Mouse (Mus musculus): ENCODE data around the gene Wnk1. TPM values are rescaled to one million over a fixed set of nuclear protein-coding genes. Genes with fewer than 3 reads are reported as not detected.

Gene Wnk1
- total RNA-seq, 4 experiments from 2014 or later: 283 to 518 (median 382) TPM

GRCm38 (mm10) chr6:120042632-120043220 is 4.3 kb upstream of the Wnk1 start:
- DNase-seq (ENCODE audit: low spot score in 2 of 2): no peak

- no peak for DNase-seq (ENCODE audit: low spot score in 2 of 2)
Measured at GRCm38 (mm10) chr6:120040557-120040857, 2.0 kb upstream of the Wnk1 start.

- peak; percentile 72 to 78 for DNase-seq (ENCODE audit: low spot score in 2 of 2)
Measured at GRCm38 (mm10) chr6:120039668-120040556, 1.4 kb upstream of the Wnk1 start.

- DNase-seq (ENCODE audit: low spot score in 2 of 2): no peak
Measured at GRCm38 (mm10) chr6:120039256-120039563, 738 bp upstream of the Wnk1 start.

- peak; percentile 43 to 52 for DNase-seq (ENCODE audit: low spot score in 2 of 2)
Measured at GRCm38 (mm10) chr6:120037636-120038365, 671 bp downstream of the Wnk1 start.

- DNase-seq (ENCODE audit: low spot score in 2 of 2): peak; percentile 50 to 61
Measured at GRCm38 (mm10) chr6:120037004-120037635, 1.4 kb downstream of the Wnk1 start.

- DNase-seq (ENCODE audit: low spot score in 2 of 2): no peak
Measured at GRCm38 (mm10) chr6:120024577-120024976, 13.9 kb downstream of the Wnk1 start.

GRCm38 (mm10) chr6:120023746-120024145 is 14.7 kb downstream of the Wnk1 start:
- no peak for DNase-seq (ENCODE audit: low spot score in 2 of 2)

GRCm38 (mm10) chr6:120022042-120022441 is 16.4 kb downstream of the Wnk1 start:
- no peak for DNase-seq (ENCODE audit: low spot score in 2 of 2)

GRCm38 (mm10) chr6:120019697-120020096 is 18.8 kb downstream of the Wnk1 start:
- no peak for DNase-seq (ENCODE audit: low spot score in 2 of 2)

- no peak for DNase-seq (ENCODE audit: low spot score in 2 of 2)
Measured at GRCm38 (mm10) chr6:120013125-120013524, 25.3 kb downstream of the Wnk1 start.

GRCm38 (mm10) chr6:120011440-120011839 is 27.0 kb downstream of the Wnk1 start:
- no peak for DNase-seq (ENCODE audit: low spot score in 2 of 2)

- no peak for DNase-seq (ENCODE audit: low spot score in 2 of 2)
Measured at GRCm38 (mm10) chr6:120011001-120011400, 27.5 kb downstream of the Wnk1 start.

- no peak for DNase-seq (ENCODE audit: low spot score in 2 of 2)
Measured at GRCm38 (mm10) chr6:120010535-120010934, 27.9 kb downstream of the Wnk1 start.

- DNase-seq (ENCODE audit: low spot score in 2 of 2): no peak
Measured at GRCm38 (mm10) chr6:120001718-120002117, 36.8 kb downstream of the Wnk1 start.

GRCm38 (mm10) chr6:119996480-119996879 is 42.0 kb downstream of the Wnk1 start:
- DNase-seq (ENCODE audit: low spot score in 2 of 2): no peak

GRCm38 (mm10) chr6:119924235-119925005 is 114.1 kb downstream of the Wnk1 start:
- DNase-seq (ENCODE audit: low spot score in 2 of 2): no peak

GRCm38 (mm10) chr6:119922544-119922943 is 115.9 kb downstream of the Wnk1 start:
- no peak for DNase-seq (ENCODE audit: low spot score in 2 of 2)

GRCm38 (mm10) chr6:119922136-119922535 is 116.3 kb downstream of the Wnk1 start:
- no peak for DNase-seq (ENCODE audit: low spot score in 2 of 2)

- DNase-seq (ENCODE audit: low spot score in 2 of 2): no peak
Measured at GRCm38 (mm10) chr6:119918561-119919181, 119.8 kb downstream of the Wnk1 start.

GRCm38 (mm10) chr6:119915710-119916109 is 122.8 kb downstream of the Wnk1 start:
- DNase-seq (ENCODE audit: low spot score in 2 of 2): no peak

Data from gastrocnemius, adult 8-10 months (tissue).